Mouse (Mus musculus) left cerebral cortex, postnatal 36 days (tissue): ENCODE results near the gene S1pr2. TPM values are rescaled to one million over a fixed set of nuclear protein-coding genes. Genes with fewer than 3 reads are reported as not detected.

ENCODE experiments used
- DNase-seq, 2 experiments: peaks; one replicate each; pipeline ENCODE4 v3.0.0; 2021 to 2022; ENCODE audit warnings: low spot score in 2 of 2, mixed read lengths in 1 of 2
- intact Hi-C: fragments of 180-260 bp; cut with DNase I; formaldehyde crosslinking; loops from one replicate; pipeline ENCODE4 v1.15.1; 2025
- microRNA-seq: library from miRNA; unstranded; fragments of <30 nt; microRNA quantifications from one replicate; pipeline ENCODE4 v1.2.0, GENCODE M21; 2022
- total RNA-seq, 2 experiments: library from RNA; stranded (reverse); gene quantifications; 2 replicates each; pipeline ENCODE4 v1.2.3; 2021

Gene S1pr2
- total RNA-seq, 2 experiments from 2014 or later, result 3.0 to 3.6 TPM

GRCm38 (mm10) chr9:20916160-20916559, 60.4 kb downstream of the S1pr2 start:
- intact Hi-C loops, result no loop called here
- DNase-seq, result no peak

Small RNA genes lying within 50 kb of the gene (microRNA-seq; reads per million reads assigned to microRNA genes)
- 1.0 reads per million for gene Mir7081

Other genes starting within 250 kb of the S1pr2 start
- 100 to 1,000 TPM; 160 to 193 TPM for gene Olfm2, start 230.4 kb downstream of the S1pr2 start, total RNA-seq
- gene Col5a3, start 161.7 kb downstream of the S1pr2 start, total RNA-seq, result 1 to 10 TPM; 1.1 to 2.2 TPM
- gene Rdh8, start 158.3 kb downstream of the S1pr2 start, total RNA-seq, result not detected
- gene A230050P20Rik, start 108.1 kb downstream of the S1pr2 start, total RNA-seq, result 10 to 100 TPM; 65.7 to 90.2 TPM
- 10 to 100 TPM; 10.5 to 11.8 TPM for gene Angptl6, start 97.1 kb downstream of the S1pr2 start, total RNA-seq
- 10 to 100 TPM; 18.6 to 23.9 TPM for gene Ppan, start 88.6 kb downstream of the S1pr2 start, total RNA-seq
- 100 to 1,000 TPM; 120 to 124 TPM for gene Eif3g, start 78.2 kb downstream of the S1pr2 start, total RNA-seq
- 10 to 100 TPM; 40.1 to 43.0 TPM for gene Dnmt1, start 16.9 kb downstream of the S1pr2 start, total RNA-seq
- gene Mrpl4, start 26.0 kb upstream of the S1pr2 start, total RNA-seq, result 10 to 100 TPM; 59.6 to 62.5 TPM
- gene Icam1, start 39.2 kb upstream of the S1pr2 start, total RNA-seq, result 1 to 10 TPM; 2.4 to 3.2 TPM
- 1 to 10 TPM; 1.2 to 1.3 TPM for gene Icam4, start 52.6 kb upstream of the S1pr2 start, total RNA-seq
- 100 to 1,000 TPM; 235 to 249 TPM for gene Icam5, start 55.3 kb upstream of the S1pr2 start, total RNA-seq
- gene Zglp1, start 90.3 kb upstream of the S1pr2 start, total RNA-seq, result not detected
- 1 to 10 TPM; 1.5 to 1.6 TPM for gene Gm49373, start 96.3 kb upstream of the S1pr2 start, total RNA-seq
- gene Fdx1l, start 96.8 kb upstream of the S1pr2 start, total RNA-seq, result 10 to 100 TPM; 59.0 to 70.8 TPM
- gene Gm38431, start 115.2 kb upstream of the S1pr2 start, total RNA-seq, result 1 to 10 TPM; 2.1 to 3.5 TPM
- 10 to 100 TPM; 26.1 to 29.0 TPM for gene Raver1, start 115.2 kb upstream of the S1pr2 start, total RNA-seq
- gene Tyk2, start 154.5 kb upstream of the S1pr2 start, total RNA-seq, result 10 to 100 TPM in 1 of 2 experiments, 1 to 10 TPM in 1; 9.1 to 15.3 TPM
- 100 to 1,000 TPM; 139 to 155 TPM for gene Cdc37, start 173.2 kb upstream of the S1pr2 start, total RNA-seq
- 10 to 100 TPM; 94.8 to 98.7 TPM for gene Pde4a, start 188.9 kb upstream of the S1pr2 start, total RNA-seq